Mouse (Mus musculus) gonadal fat pad, adult 2 months (tissue): ENCODE data around the gene Gm4559. TPM values are rescaled to one million over a fixed set of nuclear protein-coding genes. Genes with fewer than 3 reads are reported as not detected.
"Not testable (repeated sequence)": the region's sequence is repeated elsewhere in the genome, so short reads cannot be mapped to it uniquely, and the experiment has no call there.

ENCODE experiments used
- DNase-seq: peaks from one replicate; pipeline ENCODE4 v3.0.0-alpha.2; 2012; ENCODE audit warnings: low read depth
- polyA plus RNA-seq: library from polyadenylated mRNA; depleted of rRNA; stranded (reverse); fragments of >200 nt; gene quantifications from 2 replicates; pipeline ENCODE4 v1.2.3, GENCODE M21; 2012; rRNA removed

Gm4559 gene
- polyA plus RNA-seq: not detected in 2 replicates

DNA sequence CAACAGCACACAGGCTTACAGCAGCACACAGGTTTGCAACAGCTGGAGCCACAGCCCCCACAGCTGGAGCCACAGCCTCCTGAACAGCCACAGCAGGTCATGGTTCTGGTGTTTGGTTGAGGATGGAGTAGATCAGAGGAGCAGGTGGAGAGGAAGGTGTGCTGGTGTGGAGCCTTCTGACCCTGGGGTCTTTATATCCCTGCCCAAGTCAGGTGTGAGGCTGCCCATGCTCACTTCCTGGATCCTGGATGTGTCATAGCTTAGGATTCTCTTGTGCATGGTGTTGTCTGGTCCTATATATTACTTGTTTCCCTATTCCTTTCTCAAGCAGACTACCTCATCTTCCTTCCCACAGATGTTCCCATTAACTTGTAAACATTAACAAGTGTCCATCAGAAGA lies at the start of gene Gm4559:
Gene Gm4559, minus strand, starts transcription at position 101 of the 400 bp plus-strand sequence.
- DNase-seq: not testable (repeated sequence)

DNA sequence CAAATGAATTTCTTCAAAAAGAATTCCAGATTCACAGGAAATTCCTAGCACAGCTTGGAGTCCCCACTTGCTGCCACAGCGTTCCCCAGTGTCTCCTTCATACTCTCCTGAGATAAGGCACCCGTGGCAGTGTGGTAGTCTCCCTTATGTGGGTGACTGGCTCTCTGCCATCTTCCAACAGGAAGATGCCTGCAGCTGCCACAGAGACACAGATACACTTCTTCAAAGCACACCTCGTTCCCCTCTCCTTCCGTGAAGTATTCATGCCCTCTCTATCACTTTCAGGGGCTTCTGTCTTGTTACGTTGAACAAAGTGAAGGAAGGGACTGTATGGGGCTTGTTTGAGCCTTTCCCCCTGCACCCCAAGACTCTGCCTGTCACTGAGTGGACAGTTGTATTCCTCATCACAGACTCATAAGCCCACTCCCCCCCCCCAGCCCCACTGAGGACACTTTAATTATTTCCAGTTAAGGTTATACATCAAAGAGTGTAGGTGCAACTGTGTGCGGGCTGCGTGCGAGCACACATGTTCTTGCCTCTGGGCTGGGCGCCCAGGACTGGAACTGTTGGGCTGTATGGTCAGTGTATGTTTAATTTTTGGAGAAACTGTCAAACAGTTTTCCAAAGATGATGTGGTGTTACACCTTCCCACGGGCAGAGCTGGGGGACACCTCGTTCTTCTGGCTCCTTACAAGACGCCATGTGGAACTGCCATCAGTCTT lies 49.4 kb upstream of the Gm4559 start:
- no peak for DNase-seq

DNA sequence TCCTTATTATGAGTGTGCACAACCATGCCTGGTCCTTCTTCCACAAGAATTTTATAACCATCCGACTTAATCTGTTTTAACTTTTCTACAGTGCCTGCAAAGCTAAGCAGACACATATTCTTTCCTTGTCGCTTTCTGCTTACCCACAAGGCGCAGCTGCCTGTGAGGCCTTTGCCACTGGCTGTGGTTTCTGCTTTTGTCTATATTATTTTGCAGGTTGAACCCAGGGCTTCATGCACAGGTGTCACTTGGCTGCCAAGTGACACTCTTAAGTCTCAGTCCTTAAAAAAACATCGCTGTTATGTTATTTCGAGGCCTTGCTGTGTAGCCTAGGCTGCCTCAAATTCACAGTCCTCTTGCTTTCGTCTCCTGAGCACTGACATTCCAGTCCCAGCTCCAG lies 48.5 kb upstream of the Gm4559 start:
- DNase-seq: no peak

- DNase-seq: not testable (repeated sequence)
Observed at GRCm38 (mm10) chr7:142321637-142322306, 47.6 kb upstream of the Gm4559 start.

DNA sequence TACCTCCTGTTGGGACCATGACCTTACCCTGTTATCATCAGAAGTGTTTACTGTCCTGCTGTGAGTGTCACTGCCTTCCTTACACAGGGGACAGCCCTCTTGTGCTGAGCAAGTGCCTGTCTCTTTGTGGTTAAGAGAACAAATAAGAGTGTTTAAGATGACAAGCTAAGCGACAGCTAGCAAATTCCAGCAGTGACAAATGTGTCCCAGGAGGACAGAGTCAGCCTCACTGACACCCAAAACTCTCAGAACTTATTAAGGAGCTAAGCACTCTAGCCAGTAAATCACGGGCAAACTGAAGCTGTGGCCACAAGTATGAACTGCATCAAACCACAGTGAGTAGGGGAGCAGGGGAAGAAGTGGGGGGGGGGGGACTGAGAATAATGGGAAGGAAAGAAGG lies 46.7 kb upstream of the Gm4559 start:
- no peak for DNase-seq

DNA sequence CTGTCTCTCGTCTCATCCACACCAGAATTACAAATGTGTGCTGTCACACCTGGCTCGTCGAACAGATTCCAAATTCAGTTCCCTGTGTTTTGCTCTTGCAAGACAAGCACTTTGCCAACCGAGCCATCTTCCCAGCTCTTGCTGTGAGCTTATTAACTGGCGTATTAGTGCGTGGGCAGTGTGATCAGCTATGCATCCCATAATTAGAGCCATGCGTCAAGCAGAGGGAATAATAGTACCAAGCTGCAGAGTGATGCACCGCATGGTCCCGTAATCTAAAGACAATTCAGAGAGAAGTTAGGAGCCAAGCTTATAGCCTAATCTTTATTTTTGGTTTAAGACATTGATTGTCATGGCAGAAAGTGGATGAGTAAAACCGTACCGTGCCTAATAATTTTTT lies 45.0 kb upstream of the Gm4559 start:
- no peak for DNase-seq

GRCm38 (mm10) chr7:142317216-142317615 lies 43.1 kb upstream of the Gm4559 start:
- DNase-seq: no peak

DNA sequence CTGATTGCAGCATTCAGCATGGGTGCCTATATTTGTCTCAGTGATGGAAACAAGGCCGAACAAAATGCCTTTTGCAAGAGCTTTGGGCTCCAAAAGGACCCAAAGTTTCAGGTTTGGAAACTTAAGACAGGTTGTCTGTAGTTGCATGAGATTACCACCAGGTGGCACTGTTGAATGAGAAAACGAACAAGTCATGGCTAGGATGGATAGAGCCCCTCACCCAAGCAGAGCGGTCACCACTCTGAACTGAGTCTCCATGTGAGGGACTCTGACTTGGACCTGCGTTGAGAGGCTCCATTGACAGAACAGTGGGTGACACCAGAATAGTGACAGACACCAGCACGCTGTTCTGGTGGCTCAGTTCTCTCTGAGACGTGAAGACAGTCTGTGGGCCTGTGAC lies 42.4 kb upstream of the Gm4559 start:
- no peak for DNase-seq

- DNase-seq: no peak
Observed at GRCm38 (mm10) chr7:142314600-142315285, 40.6 kb upstream of the Gm4559 start.

- DNase-seq: not testable (repeated sequence)
Observed at GRCm38 (mm10) chr7:142303929-142304328, 29.8 kb upstream of the Gm4559 start.

GRCm38 (mm10) chr7:142303249-142303648 lies 29.1 kb upstream of the Gm4559 start, which contains the start of gene Krtap5-4:
Gene Krtap5-4, plus strand, starts transcription at chr7:142303549.
- DNase-seq: no peak

GRCm38 (mm10) chr7:142297018-142297417 lies 22.9 kb upstream of the Gm4559 start, which contains the start of gene Krtap5-1:
Gene Krtap5-1, minus strand, starts transcription at chr7:142297118.
- DNase-seq: not testable (repeated sequence)

DNA sequence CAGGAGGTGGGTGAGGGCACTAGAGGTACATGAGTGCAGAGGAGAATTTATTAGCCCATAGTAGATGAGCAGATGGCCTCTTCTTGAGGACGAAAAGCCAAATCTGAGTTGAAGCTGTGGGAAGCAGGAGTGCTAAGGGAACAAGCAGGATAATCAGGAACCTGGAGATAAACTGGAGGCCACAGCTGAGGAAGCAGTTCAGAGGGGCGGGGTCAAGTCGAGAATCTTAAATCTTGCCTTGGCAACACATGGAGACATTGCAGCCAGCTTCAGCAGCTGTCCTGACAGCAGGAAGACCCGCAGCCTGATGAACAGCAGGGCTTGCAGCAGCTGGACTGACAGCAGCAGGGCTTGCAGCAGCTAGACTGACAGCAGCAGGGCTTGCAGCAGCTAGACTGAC lies 21.9 kb upstream of the Gm4559 start:
- DNase-seq: not testable (repeated sequence)

- DNase-seq: no peak
Observed at GRCm38 (mm10) chr7:142295418-142295817, 21.3 kb upstream of the Gm4559 start.

DNA sequence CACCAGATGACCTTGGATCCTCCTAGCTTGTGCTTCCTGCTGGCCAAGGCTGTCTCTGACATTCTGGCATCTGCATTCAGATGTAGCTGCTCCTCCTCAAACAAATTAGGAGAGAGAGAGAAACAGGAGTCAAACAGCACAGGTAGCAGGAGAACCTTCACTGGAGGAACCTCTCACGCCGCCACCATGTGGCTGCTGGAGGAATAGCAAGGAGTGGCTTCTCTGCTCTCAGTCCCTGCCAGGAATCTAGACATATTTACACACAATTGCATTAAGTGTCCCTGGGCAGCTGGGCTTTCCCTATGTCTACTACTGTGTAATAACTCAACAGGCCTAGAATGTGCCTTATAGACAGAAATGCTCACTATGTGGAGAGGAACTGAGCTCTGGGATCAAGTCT lies 19.7 kb upstream of the Gm4559 start:
- not testable (repeated sequence) for DNase-seq

GRCm38 (mm10) chr7:142285910-142286612 lies 11.9 kb upstream of the Gm4559 start:
- DNase-seq: not testable (repeated sequence)

DNA sequence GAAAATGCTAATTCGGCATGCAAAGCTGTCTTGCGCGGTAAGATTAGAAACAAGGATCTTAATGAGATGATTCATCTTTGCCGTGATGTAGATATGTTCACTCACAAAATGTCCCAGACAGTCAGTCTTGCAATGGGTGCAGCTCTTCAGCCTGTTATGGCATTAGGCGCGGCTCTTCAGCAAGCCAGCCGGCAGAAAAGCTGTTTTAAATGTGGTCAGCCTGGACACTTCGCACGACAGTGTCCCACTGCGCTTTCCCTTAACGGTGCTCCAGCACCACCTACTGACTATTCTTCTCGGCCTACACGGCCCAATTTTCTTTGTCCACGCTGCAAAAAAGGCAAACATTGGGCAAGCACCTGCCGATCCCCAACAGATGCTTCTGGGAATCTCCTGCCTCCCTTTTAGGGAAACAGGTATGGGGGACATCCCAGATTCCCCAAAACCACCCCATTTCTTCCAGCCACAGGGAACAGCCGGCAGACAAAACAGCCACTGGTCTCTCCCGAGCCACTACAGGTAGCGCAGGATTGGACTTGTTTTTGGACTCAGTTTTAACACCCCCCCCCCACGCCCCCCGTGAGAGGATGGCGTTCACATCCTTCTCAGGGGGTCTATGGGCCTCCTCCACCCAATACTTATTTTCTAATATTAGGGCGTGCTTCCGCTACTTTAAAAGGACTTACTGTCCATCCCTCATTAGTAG lies 11.1 kb upstream of the Gm4559 start:
- no peak for DNase-seq

DNA sequence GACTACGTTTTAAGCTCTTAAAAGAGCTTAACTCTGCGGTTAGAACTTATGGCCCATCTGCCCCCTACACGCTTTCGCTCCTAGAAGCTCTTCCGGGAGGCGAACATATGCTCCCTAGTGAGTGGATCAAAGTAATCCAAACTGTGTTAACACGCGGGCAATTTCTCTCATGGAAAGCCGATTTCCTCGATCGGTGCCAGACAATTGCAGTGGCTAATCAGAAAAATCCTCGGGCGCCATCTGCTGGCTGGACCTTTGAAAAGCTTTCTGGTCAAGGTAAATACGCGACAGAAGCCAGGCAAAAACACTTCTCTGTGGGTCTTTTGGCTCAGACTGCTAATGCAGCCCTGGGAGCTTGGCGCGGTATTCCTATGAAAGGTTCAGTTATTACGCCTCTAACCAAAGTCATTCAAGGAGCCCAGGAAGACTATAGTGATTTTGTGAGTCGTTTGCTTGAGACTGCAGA lies 10.5 kb upstream of the Gm4559 start:
- DNase-seq: peak; percentile 44

DNA sequence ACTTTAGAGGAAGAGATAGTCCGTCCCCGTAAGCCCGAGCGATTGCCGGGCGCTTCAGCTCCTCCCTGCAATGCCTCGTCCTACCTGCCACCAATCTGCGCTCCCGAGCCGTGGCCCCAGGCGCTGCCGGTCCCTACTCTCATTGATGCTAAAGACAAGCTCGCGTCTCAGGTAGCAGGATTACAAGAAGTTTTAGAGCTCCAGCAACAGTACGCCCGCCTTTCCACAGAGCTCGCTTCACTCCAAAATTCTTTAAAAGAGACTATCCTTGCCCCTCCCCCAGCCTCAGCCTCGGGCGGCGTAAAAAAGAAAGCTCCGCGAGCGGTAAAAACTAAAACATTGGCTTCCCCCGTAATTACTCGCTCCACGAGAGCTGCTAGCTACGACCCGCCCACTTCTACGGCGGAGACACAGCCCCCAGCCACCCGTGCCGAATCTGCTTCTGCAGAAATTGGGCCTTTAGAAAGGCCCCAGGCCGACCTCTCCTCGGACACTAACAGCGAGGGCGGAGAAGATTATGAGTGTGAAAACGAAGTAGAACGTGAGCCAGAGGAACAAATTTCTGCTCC lies 9.9 kb upstream of the Gm4559 start:
- no peak for DNase-seq

DNA sequence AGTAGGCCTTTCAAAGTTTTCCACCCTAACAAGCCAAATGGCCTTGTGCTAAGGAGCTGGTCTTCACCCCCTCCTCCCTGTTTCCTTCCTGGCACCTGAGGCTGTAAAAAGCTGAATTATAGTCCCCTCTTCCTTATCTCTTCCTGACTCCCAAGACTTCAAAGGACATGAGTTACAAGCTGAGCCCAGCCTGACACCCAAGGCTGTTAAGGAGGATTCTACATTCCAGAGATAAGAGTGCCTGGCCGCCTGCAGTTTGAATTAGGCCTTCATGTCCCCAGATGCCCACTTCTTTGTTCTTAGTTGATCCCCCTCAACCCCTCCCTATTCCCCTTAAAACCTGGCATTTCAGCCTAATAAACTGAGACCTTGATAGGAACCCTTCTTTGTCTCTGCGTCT lies 8.7 kb upstream of the Gm4559 start:
- DNase-seq: not testable (repeated sequence)

DNA sequence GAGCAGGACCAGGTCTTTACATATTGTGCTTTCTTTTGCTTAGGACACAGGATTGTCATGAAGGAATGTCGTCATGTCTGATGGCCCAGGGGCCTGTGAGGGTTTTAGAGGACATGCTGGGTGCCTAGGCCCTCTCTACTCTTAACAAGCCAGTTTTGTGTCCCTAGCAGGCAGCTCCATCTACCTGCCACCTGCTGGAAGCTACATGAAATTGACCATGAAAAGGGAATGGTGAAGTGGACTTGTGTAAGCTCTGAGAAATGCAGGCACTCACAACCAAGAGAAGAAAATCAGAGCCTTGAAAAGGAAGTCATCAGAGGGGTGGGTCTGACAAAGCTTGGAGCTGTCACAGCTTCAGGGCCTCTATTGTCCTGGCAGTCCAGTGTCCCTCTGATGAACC lies 5.1 kb upstream of the Gm4559 start:
- not testable (repeated sequence) for DNase-seq
